ENCODE assay signal across 26 mouse cellular contexts in genomic region chr5:130447438-130447837, GRCm38 (mm10).
DNase-seq lines count a peak whose midpoint lies in the region; ATAC-seq lines count a peak whose summit lies in the region.
"Had no signal": no experiment of that assay in that cellular context is flagged by ENCODE, and none has a peak within 500 bp of the region (broad histone marks: within the 10 kb centered on the region; RNA-seq: fewer than 3 reads in every experiment).

No protein-coding gene starts in this region.

- H3K4me1 ChIP-seq in hindbrain, embryonic 16.5 days (ENCODE audit: control insufficient read depth, insufficient read depth, low read depth, low read length), result peaks cover 17% of the 10 kb centered on the region; the same call in 1 of the 2 replicates
- no peaks in the 10 kb centered on the region; the same call in 1 of the 2 replicates for H3K4me1 ChIP-seq in hindbrain, embryonic 14.5 days (replicated peaks; ENCODE audit: control insufficient read depth, insufficient read depth, low read length)
- H3K4me1 ChIP-seq: liver, embryonic 12.5 days; megakaryocyte, embryonic 14.5 days had no signal

- no peak for DNase-seq in hindbrain, embryonic 14.5 days (ENCODE audit: low spot score)
- peak; percentile 49 to 54 for DNase-seq in cerebellum, adult 18-20 months
- DNase-seq in cerebellum, adult 8-10 months, result peak; percentile 38
- peak; percentile 36 to 38 for DNase-seq in cerebellum, postnatal 36 days
- DNase-seq: adrenal gland, adult 2 months; B cell, adult 2 months; gastrocnemius, postnatal 10 days; heart, postnatal 10 days; kidney, adult 11 months; kidney, postnatal 36 days; liver, postnatal 0 days; lung, postnatal 36 days; right cerebral cortex, postnatal 25 days had no signal

- H3K27me3 ChIP-seq in hindbrain, embryonic 16.5 days (replicated peaks; ENCODE audit: control insufficient read depth, insufficient read depth, low read length), result peaks cover 2% of the 10 kb centered on the region
- H3K27me3 ChIP-seq in hindbrain, embryonic 14.5 days (ENCODE audit: control insufficient read depth, insufficient read depth, low read length), result peaks cover 39% of the 10 kb centered on the region

- peak overlapping the region; percentile 87; the same call in 1 of the 2 replicates for H3K4me2 ChIP-seq in hindbrain, embryonic 16.5 days (ENCODE audit: low read length)
- no peak overlapping the region for H3K4me2 ChIP-seq in hindbrain, embryonic 14.5 days (replicated peaks)
- H3K4me2 ChIP-seq: liver, embryonic 12.5 days had no signal

- no peaks in the 10 kb centered on the region for H3K36me3 ChIP-seq in hindbrain, embryonic 16.5 days (ENCODE audit: control insufficient read depth, insufficient read depth, low read length)
- no peaks in the 10 kb centered on the region for H3K36me3 ChIP-seq in hindbrain, embryonic 14.5 days (replicated peaks; ENCODE audit: control insufficient read depth, insufficient read depth)
- H3K36me3 ChIP-seq: embryonic facial prominence, embryonic 13.5 days; forebrain, embryonic 10.5 days; forebrain, embryonic 15.5 days; heart, embryonic 13.5 days; kidney, embryonic 15.5 days; liver, embryonic 12.5 days; midbrain, embryonic 13.5 days; stomach, embryonic 15.5 days had no signal

- no peak overlapping the region for H3K9ac ChIP-seq in hindbrain, embryonic 16.5 days (ENCODE audit: low read depth, low read length)
- H3K9ac ChIP-seq in hindbrain, embryonic 14.5 days, result no peak overlapping the region
- H3K9ac ChIP-seq: forebrain, embryonic 15.5 days; heart, embryonic 13.5 days; kidney, embryonic 15.5 days; liver, embryonic 12.5 days; liver, postnatal 0 days; stomach, embryonic 15.5 days had no signal

- no peak overlapping the region for H3K27ac ChIP-seq in hindbrain, embryonic 16.5 days (ENCODE audit: low read depth, low read length)
- H3K27ac ChIP-seq in hindbrain, embryonic 14.5 days, result no peak overlapping the region
- H3K27ac ChIP-seq: embryonic facial prominence, embryonic 13.5 days; forebrain, embryonic 10.5 days; forebrain, embryonic 15.5 days; heart, embryonic 13.5 days; kidney, embryonic 15.5 days; liver, embryonic 12.5 days; midbrain, embryonic 13.5 days; stomach, embryonic 15.5 days had no signal

- H3K9me3 ChIP-seq in hindbrain, embryonic 16.5 days (ENCODE audit: control insufficient read depth, low read length), result no peaks in the 10 kb centered on the region
- no peaks in the 10 kb centered on the region for H3K9me3 ChIP-seq in hindbrain, embryonic 14.5 days (ENCODE audit: control insufficient read depth, low read length)
- H3K9me3 ChIP-seq: embryonic facial prominence, embryonic 13.5 days; forebrain, embryonic 10.5 days; forebrain, embryonic 15.5 days; heart, embryonic 13.5 days; kidney, embryonic 15.5 days; liver, embryonic 12.5 days; megakaryocyte, embryonic 14.5 days; midbrain, embryonic 13.5 days; stomach, embryonic 15.5 days had no signal

- H3K4me3 ChIP-seq in hindbrain, embryonic 16.5 days (ENCODE audit: low read length), result no peak overlapping the region
- no peak overlapping the region for H3K4me3 ChIP-seq in hindbrain, embryonic 14.5 days (replicated peaks; ENCODE audit: low read length)
- H3K4me3 ChIP-seq: liver, embryonic 12.5 days; megakaryocyte, embryonic 14.5 days; stomach, embryonic 15.5 days had no signal

- 24% methylated on average over 6 of the region's 6 CpGs for WGBS in hindbrain, embryonic 16.5 days
- WGBS in hindbrain, embryonic 14.5 days, result 34% methylated on average over 6 of the region's 6 CpGs

- no peak for ATAC-seq in hindbrain, embryonic 16.5 days
- no peak for ATAC-seq in hindbrain, embryonic 14.5 days (ENCODE audit: low FRiP score)
- no peak for ATAC-seq in frontal cortex, adult (ENCODE audit: low TSS enrichment)
- ATAC-seq: activated CD4-positive, CD25-positive, alpha-beta regulatory T cell, adult 4 months; forebrain, embryonic 15.5 days; inflammation-experienced regulatory T-cells, adult 6 months; liver, embryonic 12.5 days; liver, postnatal 0 days had no signal
